Mouse (Mus musculus) CH12F3 (cell line): ENCODE results near the gene Col25a1.

Source experiments
- in situ Hi-C: fragments of 300-500 bp; cut with MboI; formaldehyde crosslinking; loops from 2 replicates; pipeline ENCODE4 v1.14.3; 2020; ENCODE audit warnings: low sequenced_read_pairs

The Col25a1 gene

DNA sequence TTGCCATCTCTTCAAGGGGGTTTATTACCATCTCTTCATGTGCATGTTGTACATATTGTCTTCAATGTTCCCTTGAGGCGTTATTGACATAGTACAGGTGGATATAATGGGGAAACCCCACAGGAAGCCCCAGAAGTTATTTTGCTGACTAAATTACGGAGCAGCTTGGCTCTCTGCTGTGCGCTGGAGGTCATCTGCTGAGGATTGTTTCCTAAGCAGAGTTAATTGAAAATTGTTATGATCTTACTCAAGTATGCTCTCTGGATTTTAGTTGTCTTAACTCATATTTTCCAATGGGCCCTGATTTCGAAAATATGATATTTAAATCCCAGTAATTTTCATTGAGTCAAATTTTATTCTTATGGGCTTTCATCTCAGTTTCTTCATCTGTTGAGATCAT is 178.0 kb downstream of the Col25a1 start:
- in situ Hi-C loops = no loop called here

DNA sequence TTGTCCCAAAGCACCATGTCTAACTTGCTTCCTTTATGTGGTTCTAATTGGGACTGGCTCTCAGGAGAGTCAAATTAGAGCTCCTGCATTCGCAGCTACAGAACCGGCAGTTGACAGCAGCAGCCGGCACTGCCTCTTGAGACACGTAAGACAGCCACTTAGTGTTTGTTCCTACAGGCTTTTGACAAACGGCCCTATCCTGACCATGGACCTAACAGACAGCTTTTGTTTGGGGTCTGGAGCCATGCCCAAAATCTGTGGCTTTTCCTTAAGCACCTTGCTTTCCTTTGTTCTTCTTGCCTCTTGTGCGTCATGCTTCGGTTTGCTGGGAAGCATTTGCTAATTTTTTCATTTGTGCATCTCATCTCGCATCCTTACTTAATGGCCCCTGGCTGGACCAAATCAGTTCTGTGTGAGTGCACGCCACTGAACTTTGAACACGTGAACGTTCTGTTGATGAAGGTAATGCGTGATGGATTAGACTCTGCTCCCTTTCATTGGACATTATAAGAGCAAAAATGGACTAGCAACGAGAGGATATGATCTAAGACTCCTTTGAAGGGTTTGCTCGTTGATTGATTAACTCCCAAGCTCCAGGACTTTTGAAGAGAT is 179.5 kb downstream of the Col25a1 start:
- in situ Hi-C loops = no loop called here

- in situ Hi-C loops = no loop called here
Observed at GRCm38 (mm10) chr3:130313246-130313645, 181.9 kb downstream of the Col25a1 start.

- in situ Hi-C loops = no loop called here
Observed at GRCm38 (mm10) chr3:130327039-130328015, 196.0 kb downstream of the Col25a1 start.

- in situ Hi-C loops = no loop called here
Observed at GRCm38 (mm10) chr3:130328909-130329308, 197.6 kb downstream of the Col25a1 start.

DNA sequence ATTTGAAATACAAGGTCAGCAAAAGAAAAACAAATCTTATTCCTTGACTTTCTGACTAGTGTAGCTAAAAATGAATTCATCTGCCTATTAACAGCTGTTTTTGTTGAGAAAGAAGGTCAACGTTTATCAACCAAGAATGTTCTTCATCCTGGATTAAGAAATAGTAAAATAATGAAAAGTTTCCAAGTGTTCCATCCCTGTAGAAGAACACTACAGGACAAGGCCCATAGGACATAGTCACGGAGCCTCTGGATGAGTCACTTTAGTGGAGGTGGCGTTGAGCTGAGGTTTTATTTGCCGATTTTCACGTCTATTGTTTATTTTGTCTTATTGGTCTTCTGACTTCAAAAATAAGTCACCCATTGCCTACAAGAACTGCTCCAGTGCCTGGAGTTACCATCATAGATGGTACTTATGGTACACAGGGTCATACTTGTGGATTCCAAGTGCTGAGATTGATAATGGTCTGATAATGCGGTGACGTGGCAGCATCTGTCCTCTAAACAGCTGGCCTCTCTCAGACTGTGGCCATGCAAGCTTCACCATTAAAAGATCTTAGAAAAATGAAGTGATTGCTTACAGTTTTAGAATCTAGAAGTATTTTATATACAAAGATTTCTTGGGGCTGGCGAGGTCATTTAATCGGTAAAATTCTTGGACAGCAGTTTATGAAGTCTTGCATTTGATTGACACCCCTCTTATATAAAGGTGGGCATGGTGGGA is 198.7 kb downstream of the Col25a1 start:
- in situ Hi-C loops = no loop called here

DNA sequence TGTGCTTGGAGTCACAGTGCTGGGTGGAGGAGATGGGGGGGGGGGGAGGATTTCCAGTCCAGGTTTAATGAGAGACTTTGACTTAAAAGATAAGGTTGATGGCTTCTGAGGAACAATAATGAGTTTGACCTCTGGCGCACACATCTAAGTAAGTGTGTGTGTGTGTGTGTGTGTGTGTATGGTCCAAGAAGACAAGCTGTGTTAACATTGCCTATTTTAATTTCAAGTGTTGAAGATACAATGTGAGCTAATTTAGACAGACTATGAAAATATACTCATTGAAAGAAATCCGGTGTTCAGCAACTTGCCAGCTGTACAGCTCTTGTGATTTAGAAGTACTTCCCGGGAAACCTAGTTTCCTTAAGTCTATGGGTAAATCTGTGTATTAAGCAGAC is 199.3 kb downstream of the Col25a1 start:
- in situ Hi-C loops = no loop called here

DNA sequence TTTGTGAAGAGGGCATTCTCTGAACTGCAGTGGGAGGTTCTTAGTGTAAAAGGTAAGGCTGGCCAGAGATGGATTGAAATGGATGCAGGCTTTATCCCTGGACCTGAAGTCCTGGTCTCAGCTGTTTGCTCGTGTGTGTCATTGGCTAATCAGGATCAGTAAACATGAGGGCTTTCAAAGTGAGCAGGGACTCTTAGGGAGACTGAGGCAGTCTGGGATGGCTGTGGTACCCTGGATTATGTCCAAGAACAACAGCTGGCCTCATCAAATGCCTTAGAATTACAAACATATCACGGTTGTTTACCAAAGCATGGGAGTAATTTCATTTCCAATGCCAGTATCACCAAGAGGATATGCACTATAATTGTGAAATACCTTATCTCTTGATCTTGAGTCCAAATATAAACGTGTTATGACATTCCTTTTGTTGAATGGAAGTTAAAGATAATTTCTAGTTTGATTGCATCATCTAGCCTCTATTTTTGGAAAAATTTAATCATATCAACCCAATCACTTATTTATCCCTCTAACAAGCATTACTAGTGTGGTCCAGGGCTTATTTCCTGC is 201.1 kb downstream of the Col25a1 start:
- in situ Hi-C loops = no loop called here

DNA sequence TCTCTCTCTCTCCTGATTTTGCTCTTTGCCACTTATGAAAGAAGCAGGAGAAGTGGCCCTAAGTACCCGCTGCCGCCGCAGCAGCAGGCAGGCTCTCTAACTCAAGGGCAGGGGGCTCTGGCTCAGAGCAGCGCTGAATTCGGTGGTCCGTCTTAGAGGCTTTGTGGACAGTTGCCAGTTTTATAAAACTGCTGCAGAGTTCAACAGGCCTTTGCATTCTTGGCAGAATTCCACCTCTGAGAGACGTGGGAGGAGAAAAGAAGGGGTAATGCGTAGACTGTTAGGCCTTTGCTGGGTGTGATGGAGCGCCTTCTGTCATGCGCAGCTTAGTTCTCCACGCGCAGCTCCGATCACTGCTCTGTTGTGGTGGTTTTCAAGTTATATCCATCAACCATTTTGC is 206.6 kb downstream of the Col25a1 start:
- in situ Hi-C loops = no loop called here

- in situ Hi-C loops = no loop called here
Observed at GRCm38 (mm10) chr3:130338371-130338770, 207.1 kb downstream of the Col25a1 start.

DNA sequence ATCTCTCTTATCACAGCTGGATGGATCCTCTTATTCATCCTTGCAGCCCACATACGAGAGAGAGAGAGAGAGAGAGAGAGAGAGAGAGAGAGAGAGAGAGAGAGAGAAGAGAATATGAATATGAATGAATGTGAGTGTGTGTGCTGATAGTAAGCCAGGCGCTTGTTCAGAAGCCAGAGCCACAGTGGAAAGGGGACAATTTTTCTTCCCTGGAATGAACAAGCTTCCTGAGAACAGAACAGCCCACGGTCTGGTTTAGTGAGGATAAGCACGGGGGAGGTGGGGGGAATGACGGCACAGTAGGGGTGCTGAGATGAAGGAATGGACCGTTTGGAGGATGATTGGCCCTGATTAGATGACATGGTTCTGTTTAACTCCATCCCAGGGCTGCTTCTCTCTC is 218.9 kb downstream of the Col25a1 start:
- in situ Hi-C loops = no loop called here

DNA sequence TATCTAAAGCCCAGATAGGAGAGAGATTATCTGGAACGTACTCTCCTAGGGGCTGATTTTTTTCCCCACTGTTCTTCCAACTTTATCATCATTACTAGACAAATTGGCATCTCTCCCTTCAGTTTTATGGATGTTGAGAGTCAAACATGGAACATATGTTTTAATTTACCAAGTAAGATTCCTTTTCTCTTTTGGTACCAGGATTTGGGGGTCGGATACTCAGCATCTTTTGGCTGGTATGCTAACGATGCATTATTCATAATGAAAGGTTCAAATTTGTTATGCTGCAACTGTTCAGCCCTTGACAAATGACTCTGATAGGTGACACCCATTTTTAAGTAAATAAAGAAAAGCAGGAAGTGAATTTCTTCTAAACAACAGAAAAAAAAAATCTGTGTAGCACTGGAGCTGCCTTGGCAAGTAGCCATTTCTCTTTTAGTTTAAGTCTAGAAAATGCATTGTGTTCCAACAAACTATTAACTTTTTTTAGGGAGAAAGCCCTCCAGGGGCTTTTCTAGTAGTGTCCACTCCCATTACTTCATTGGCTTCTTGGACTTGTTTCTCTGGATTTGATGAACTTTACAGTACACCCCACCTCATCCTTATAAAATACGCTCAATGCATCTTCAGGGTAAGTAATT is 223.2 kb downstream of the Col25a1 start:
- in situ Hi-C loops = no loop called here

DNA sequence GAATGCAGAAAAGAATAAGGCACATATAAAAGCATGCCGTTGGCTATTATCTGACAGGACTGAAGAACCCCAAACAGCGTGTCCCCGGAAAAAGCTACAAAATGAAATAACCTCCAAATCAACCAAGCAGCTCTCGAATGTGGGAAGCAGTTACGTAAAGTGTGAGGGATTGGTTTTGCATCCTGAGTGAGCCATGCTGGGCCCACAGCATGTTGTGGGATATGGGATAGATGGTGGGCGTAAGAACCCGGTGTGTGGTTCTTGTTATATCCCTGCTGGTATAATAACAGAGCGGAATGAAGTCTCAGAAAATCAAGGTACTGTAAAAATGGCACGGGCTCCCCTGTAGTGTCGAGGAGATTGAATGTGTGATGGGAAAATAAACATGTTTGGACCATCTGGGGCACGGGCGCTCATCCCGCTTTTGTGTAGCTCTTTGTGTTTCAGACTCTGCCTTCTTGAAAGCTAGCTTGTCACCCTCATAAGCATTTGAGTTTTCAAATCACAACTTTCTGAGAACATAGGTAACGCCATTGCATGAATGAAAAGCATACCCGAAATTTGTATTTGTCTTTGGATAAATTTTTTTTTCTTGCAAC is 225.4 kb downstream of the Col25a1 start:
- in situ Hi-C loops = no loop called here

GRCm38 (mm10) chr3:130360813-130361212 is 229.5 kb downstream of the Col25a1 start:
- in situ Hi-C loops = no loop called here

GRCm38 (mm10) chr3:130361922-130362321 is 230.6 kb downstream of the Col25a1 start:
- in situ Hi-C loops = no loop called here

- in situ Hi-C loops = no loop called here
Observed at GRCm38 (mm10) chr3:130362797-130363367, 231.6 kb downstream of the Col25a1 start.

- in situ Hi-C loops = no loop called here
Observed at GRCm38 (mm10) chr3:130366917-130367610, 235.8 kb downstream of the Col25a1 start.

- in situ Hi-C loops = no loop called here
Observed at GRCm38 (mm10) chr3:130368352-130368751, 237.1 kb downstream of the Col25a1 start.

DNA sequence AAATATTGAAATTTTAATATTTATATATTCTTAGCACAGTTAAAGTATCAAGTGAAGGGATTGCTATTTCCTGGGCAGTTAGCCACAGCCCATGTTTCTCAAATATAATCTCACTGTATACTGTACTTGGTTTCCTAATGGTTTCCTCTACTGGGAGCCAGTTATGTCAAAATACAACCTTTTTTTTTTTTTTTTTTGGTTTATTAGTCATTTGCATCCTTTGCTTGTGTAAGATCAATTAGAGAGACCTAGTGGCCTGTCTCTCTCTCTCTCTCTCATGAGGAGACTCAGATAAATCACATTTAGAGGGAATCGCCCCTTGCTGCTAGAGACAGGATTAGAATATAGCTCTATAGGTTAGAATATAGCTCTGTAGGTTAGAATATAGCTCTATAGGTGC is 237.8 kb downstream of the Col25a1 start:
- in situ Hi-C loops = no loop called here
